In the genomic region with DNA sequence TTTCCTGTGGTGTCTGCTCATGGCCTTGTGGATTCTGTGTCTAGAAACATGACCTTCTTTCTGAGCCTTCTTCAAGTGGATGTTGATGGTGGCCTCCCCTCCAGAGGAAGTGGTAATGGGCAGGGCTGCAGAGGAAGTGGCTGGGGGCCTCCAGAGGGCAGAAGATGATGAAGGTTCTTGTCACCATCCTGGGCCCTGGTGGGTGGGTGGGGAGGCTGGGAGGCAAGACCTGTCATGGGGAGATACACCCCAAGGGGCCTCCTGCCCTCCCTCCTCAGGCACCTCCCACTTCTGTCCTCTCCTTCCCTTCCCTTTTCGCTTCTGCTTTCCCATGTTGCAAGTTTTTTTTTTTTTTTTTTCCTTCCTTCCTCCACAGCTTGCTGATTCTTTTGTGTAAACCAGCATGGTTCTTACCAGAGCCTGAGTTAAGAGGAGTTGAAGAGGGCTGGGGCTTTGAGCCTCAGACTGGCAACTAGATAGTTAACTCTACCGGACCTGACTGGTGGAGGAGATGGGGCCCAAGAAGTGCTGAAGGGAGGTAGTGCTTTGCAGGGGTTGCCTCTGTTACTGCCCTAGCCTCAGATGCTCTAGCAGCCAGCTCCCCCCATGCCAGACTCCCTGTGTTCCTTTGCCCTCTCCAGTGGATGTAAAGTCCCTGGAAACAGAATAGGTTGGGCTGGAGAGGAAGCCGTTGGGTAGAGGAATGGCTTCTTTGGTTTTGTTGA, we compare ENCODE assay signal across 9 mouse cellular contexts. TPM values are rescaled to one million over a fixed set of nuclear protein-coding genes. Genes with fewer than 3 reads are reported as not detected.
A peak's percentile ranks its signal among the peaks of the same experiment; 100 is the strongest.
DNase-seq lines count a peak whose midpoint lies in the region; ATAC-seq and TF ChIP-seq lines count a peak whose summit lies in the region.
"Had no signal": no experiment of that assay in that cellular context is flagged by ENCODE, and none has a peak within 500 bp of the region (broad histone marks: within the 10 kb centered on the region; RNA-seq: fewer than 3 reads in every experiment).

No protein-coding gene starts in this region.

- H3K4me2 ChIP-seq in liver, embryonic 11.5 days = peak overlapping the region; percentile 79
- H3K4me2 ChIP-seq in hindbrain, embryonic 13.5 days = no peak overlapping the region

- 32% methylated on average over 3 of the region's 3 CpGs for WGBS in liver, embryonic 11.5 days
- 6% methylated on average over 3 of the region's 3 CpGs for WGBS in spleen, adult 2 months
- WGBS in hindbrain, embryonic 13.5 days = 45% methylated on average over 2 of the region's 3 CpGs

- H3K36me3 ChIP-seq in liver, embryonic 11.5 days (ENCODE audit: control insufficient read depth, insufficient read depth, low read length) = peaks cover 2% of the 10 kb centered on the region; the same call in 1 of the 2 replicates
- H3K36me3 ChIP-seq in spleen, adult 2 months (ENCODE audit: control insufficient read depth, insufficient read depth, low read length) = peaks cover 17% of the 10 kb centered on the region
- no peaks in the 10 kb centered on the region for H3K36me3 ChIP-seq in hindbrain, embryonic 13.5 days

- H3K4me3 ChIP-seq in liver, embryonic 11.5 days (ENCODE audit: low read depth, low read length) = peak overlapping the region; percentile 31
- peak overlapping the region; percentile 35; the same call in 1 of the 2 replicates for H3K4me3 ChIP-seq in spleen, adult 2 months (ENCODE audit: extremely low read depth, insufficient read depth, insufficient read length)
- no peak overlapping the region for H3K4me3 ChIP-seq in hindbrain, embryonic 13.5 days

- H3K9me3 ChIP-seq in liver, embryonic 11.5 days (ENCODE audit: control insufficient read depth, low read length) = no peaks in the 10 kb centered on the region
- no peaks in the 10 kb centered on the region for H3K9me3 ChIP-seq in hindbrain, embryonic 13.5 days

- ATAC-seq in liver, embryonic 11.5 days (replicated peaks; ENCODE audit: low FRiP score) = peak; percentile 96
- ATAC-seq in hindbrain, embryonic 13.5 days (ENCODE audit: low FRiP score) = no peak

- peak overlapping the region; percentile 56 for H3K9ac ChIP-seq in liver, embryonic 11.5 days (ENCODE audit: low read depth, low read length)
- no peak overlapping the region for H3K9ac ChIP-seq in hindbrain, embryonic 13.5 days

- H3K27ac ChIP-seq in liver, embryonic 11.5 days (ENCODE audit: low read depth, low read length) = peak overlapping the region; percentile 93
- H3K27ac ChIP-seq in spleen, adult 2 months (ENCODE audit: insufficient read depth, low read length) = peak overlapping the region; percentile 98
- no peak overlapping the region for H3K27ac ChIP-seq in hindbrain, embryonic 13.5 days

- DNase-seq in cerebellum, adult 11 months = peak; percentile 6
- no peak for DNase-seq in cerebellum, postnatal 10 days
- peak; percentile 87 for DNase-seq in T-cell, adult 2 months (ENCODE audit: low spot score)
- peak; percentile 77 for DNase-seq in liver, embryonic 11.5 days (ENCODE audit: low spot score)
- DNase-seq in spleen, adult 2 months (ENCODE audit: low read depth in 1 of 2, low spot score in 2 of 2) = peak; percentile 65 to 87
- no peak for DNase-seq in layer of hippocampus, adult 11-12 months (ENCODE audit: low spot score)
- DNase-seq in retina, embryonic 14.5 days (ENCODE audit: low spot score) = no peak

- H3K27me3 ChIP-seq in liver, embryonic 11.5 days (replicated peaks; ENCODE audit: control insufficient read depth, insufficient read depth, low read length) = no peaks in the 10 kb centered on the region
- no peaks in the 10 kb centered on the region for H3K27me3 ChIP-seq in spleen, adult 2 months (ENCODE audit: control insufficient read depth, insufficient read depth, low read length)
- H3K27me3 ChIP-seq in hindbrain, embryonic 13.5 days = no peaks in the 10 kb centered on the region

- peak; percentile 50; the same call in 1 of the 2 replicates for TF ChIP-seq POLR2A in spleen, adult 2 months (IDR thresholded peaks at IDR 0.05; ENCODE audit: low read depth, low read length)

- TF ChIP-seq CTCF in spleen, adult 2 months (IDR thresholded peaks at IDR 0.05; ENCODE audit: extremely low read depth, insufficient read depth, insufficient read length, insufficient replicate concordance) = no peak

- peaks cover 57% of the 10 kb centered on the region for H3K4me1 ChIP-seq in liver, embryonic 11.5 days (replicated peaks; ENCODE audit: control insufficient read depth, insufficient read depth, low read length)
- peaks cover 60% of the 10 kb centered on the region; the same call in 1 of the 2 replicates for H3K4me1 ChIP-seq in spleen, adult 2 months (ENCODE audit: control insufficient read depth, insufficient read depth, insufficient read length)
- H3K4me1 ChIP-seq in hindbrain, embryonic 13.5 days (replicated peaks) = peaks cover 38% of the 10 kb centered on the region

RNA-seq across cellular contexts. Expression of gene Stk10, which starts 9.7 kb away (rescaled TPM):
- polyA plus RNA-seq in liver, embryonic 11.5 days (2014; fragmentation: Nextera tagmentation; extraction: Ambion mirVana) = 4.8 and 5.8 TPM in 2 replicates
- 82.8 and 87.0 TPM in 2 replicates for polyA plus RNA-seq in spleen, adult 2 months (2012; rRNA removed)
- 2.1 TPM in 2 replicates for polyA plus RNA-seq in hindbrain, embryonic 13.5 days (2015; fragmentation: Nextera tagmentation; extraction: Ambion mirVana)

RNA-seq across cellular contexts. Expression of gene Efcab9, which starts 11.0 kb away (rescaled TPM):
- polyA plus RNA-seq in liver, embryonic 11.5 days (2014; fragmentation: Nextera tagmentation; extraction: Ambion mirVana) = 0.25 and 0.49 TPM in 2 replicates
- polyA plus RNA-seq in spleen, adult 2 months (2012; rRNA removed) = 0.16 and 0.54 TPM in 2 replicates
- not detected in 2 replicates for polyA plus RNA-seq in hindbrain, embryonic 13.5 days (2015; fragmentation: Nextera tagmentation; extraction: Ambion mirVana)
- polyA plus RNA-seq: neural tube, embryonic 14.5 days had no signal

Comparison
In these comparisons a context has a peak if more than half of its experiments do, and no peak if none do; other contexts are left out.
1. DNase-seq: peak in cerebellum, adult 11 months (single experiment), T-cell, adult 2 months (single experiment), liver, embryonic 11.5 days (single experiment) and spleen, adult 2 months (2 of 2); none in cerebellum, postnatal 10 days (0 of 2), layer of hippocampus, adult 11-12 months (single experiment) and retina, embryonic 14.5 days (single experiment).
2. RNA of gene Stk10, which starts 9.7 kb away (polyA plus RNA-seq): 82.8 to 87.0 TPM in spleen, adult 2 months; 4.8 to 5.8 TPM in liver, embryonic 11.5 days and 2.1 TPM in hindbrain, embryonic 13.5 days; every median in the first group is over 10 times any median in the second.